Mouse (Mus musculus) NIH3T3 (cell line): ENCODE data around the gene Pccb.

ENCODE experiments used
- DNase-seq: peaks from one replicate; pipeline ENCODE4 v3.0.0-alpha.2; 2012; ENCODE audit warnings: low read depth

Gene Pccb

GRCm38 (mm10) chr9:100984381-100985310 lies 50.1 kb downstream of the Pccb start:
- no peak for DNase-seq

- DNase-seq = no peak
Measured at GRCm38 (mm10) chr9:100982786-100983185, 51.9 kb downstream of the Pccb start.

- DNase-seq = peak; percentile 16
Measured at GRCm38 (mm10) chr9:100979260-100979659, 55.4 kb downstream of the Pccb start.

GRCm38 (mm10) chr9:100978666-100979065 lies 56.0 kb downstream of the Pccb start:
- DNase-seq = no peak

- no peak for DNase-seq
Measured at GRCm38 (mm10) chr9:100969461-100969860, 65.2 kb downstream of the Pccb start.

- no peak for DNase-seq
Measured at GRCm38 (mm10) chr9:100964106-100964505, 70.6 kb downstream of the Pccb start.

- no peak for DNase-seq
Measured at GRCm38 (mm10) chr9:100963428-100963912, 71.2 kb downstream of the Pccb start.

- no peak for DNase-seq
Measured at GRCm38 (mm10) chr9:100962903-100963427, 71.7 kb downstream of the Pccb start.

- DNase-seq = peak; percentile 63
Measured at GRCm38 (mm10) chr9:100951481-100951880, 83.2 kb downstream of the Pccb start.

GRCm38 (mm10) chr9:100944677-100945365 lies 89.9 kb downstream of the Pccb start:
- DNase-seq = no peak

- no peak for DNase-seq
Measured at GRCm38 (mm10) chr9:100942042-100942441, 92.7 kb downstream of the Pccb start.
